Mouse (Mus musculus) testis, adult 2 months (tissue): ENCODE data around the gene Gnb2. TPM values are rescaled to one million over a fixed set of nuclear protein-coding genes. Genes with fewer than 3 reads are reported as not detected.

Source experiments
- H3K27ac ChIP-seq: fragments of 200-500 bp; 2 replicates; pipeline ENCODE4 v1.5.1; 2012; ENCODE audit warnings: low read depth, low read length; ENCODE audit not compliant: control insufficient read depth, insufficient read depth
- H3K27me3 ChIP-seq: fragments of 200-500 bp; 2 replicates; pipeline ENCODE4 v1.6.1; 2012; ENCODE audit warnings: mild to moderate bottlenecking, low read length, moderate library complexity; ENCODE audit not compliant: control insufficient read depth, insufficient read depth
- H3K36me3 ChIP-seq: fragments of 200-500 bp; 2 replicates; pipeline ENCODE4 v1.6.1; 2012; ENCODE audit warnings: mild to moderate bottlenecking, low read length; ENCODE audit not compliant: control insufficient read depth, insufficient read depth
- H3K4me1 ChIP-seq: fragments of 200-500 bp; 2 replicates; pipeline ENCODE4 v1.6.1; 2012; ENCODE audit warnings: low read length; ENCODE audit not compliant: control insufficient read depth, insufficient read depth
- H3K4me3 ChIP-seq: fragments of 200-500 bp; 2 replicates; pipeline ENCODE4 v1.5.1; 2012; ENCODE audit warnings: low read depth, mild to moderate bottlenecking, low read length, moderate library complexity, mixed read lengths; ENCODE audit not compliant: control insufficient read depth
- CTCF ChIP-seq: fragments of 200-500 bp; IDR thresholded peaks from 2 replicates; pipeline ENCODE4 v1.5.1; 2012; ENCODE audit warnings: low read depth, mild to moderate bottlenecking, inconsistent platforms, low read length, moderate library complexity; ENCODE audit not compliant: control insufficient read depth, insufficient read depth, insufficient replicate concordance
- POLR2A ChIP-seq: fragments of 200-500 bp; IDR thresholded peaks from 2 replicates; pipeline ENCODE4 v1.6.1; 2012; ENCODE audit warnings: low read depth, mild to moderate bottlenecking, inconsistent platforms, low read length, moderate library complexity; ENCODE audit not compliant: control insufficient read depth
- polyA plus RNA-seq: library from polyadenylated mRNA; depleted of rRNA; stranded (reverse); fragments of >200 nt; gene quantifications from 2 replicates; pipeline ENCODE4 v1.2.3, GENCODE M21; 2012; rRNA removed

Gene Gnb2
- polyA plus RNA-seq, 1 experiment, result 369 TPM

DNA sequence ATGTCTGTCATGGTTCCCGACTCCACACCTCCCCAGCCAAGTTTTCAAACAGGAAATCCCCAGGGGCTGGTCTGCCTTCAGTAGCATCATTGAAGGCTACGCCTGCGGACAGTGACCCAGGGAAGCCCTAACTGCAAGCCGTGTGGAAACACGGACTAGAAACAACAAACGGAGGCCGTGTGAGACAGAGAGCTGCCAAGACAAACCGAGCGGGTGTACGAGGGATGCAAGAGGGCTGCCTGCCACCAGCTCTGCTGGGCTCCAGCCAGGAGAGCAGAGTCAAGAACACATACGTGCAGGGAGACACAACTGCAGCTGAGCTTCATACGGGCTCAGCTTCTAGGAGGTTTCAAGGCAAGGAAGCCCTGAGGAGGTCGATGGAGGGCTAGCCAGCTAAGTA, 39.5 kb downstream of the Gnb2 start:
- H3K4me1 ChIP-seq, result peaks cover 6% of the 10 kb centered on the region
- no peak overlapping the region for H3K27ac ChIP-seq
- no peaks in the 10 kb centered on the region for H3K27me3 ChIP-seq
- TF ChIP-seq CTCF, result no peak
- no peak for TF ChIP-seq POLR2A
- no peaks in the 10 kb centered on the region for H3K36me3 ChIP-seq
- no peak overlapping the region for H3K4me3 ChIP-seq

DNA sequence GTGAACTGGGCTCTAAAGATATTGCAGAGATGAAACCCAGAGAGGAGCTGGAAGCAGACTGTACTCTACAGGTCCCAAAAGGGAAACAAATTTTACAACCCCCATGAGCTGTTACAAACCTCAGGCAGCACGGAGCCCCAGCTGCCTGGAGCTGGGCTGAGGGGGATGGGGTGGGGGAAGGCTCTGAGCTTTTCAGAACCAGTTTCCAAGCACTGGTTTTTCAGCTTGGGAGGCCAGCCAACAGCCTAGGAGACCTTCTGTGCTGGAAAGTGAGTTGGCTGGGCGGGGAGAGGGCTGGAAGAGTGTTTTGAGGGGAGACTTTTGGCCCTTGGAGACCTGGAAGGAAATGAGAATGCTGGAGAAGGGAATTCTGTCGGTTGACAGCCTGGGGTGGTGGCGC, 41.8 kb downstream of the Gnb2 start:
- peaks cover 6% of the 10 kb centered on the region for H3K4me1 ChIP-seq
- H3K27ac ChIP-seq, result no peak overlapping the region
- TF ChIP-seq CTCF (no peak), POLR2A (no peak)
- H3K4me3 ChIP-seq, result no peak overlapping the region
- H3K36me3 ChIP-seq, result no peaks in the 10 kb centered on the region
- H3K27me3 ChIP-seq, result no peaks in the 10 kb centered on the region

DNA sequence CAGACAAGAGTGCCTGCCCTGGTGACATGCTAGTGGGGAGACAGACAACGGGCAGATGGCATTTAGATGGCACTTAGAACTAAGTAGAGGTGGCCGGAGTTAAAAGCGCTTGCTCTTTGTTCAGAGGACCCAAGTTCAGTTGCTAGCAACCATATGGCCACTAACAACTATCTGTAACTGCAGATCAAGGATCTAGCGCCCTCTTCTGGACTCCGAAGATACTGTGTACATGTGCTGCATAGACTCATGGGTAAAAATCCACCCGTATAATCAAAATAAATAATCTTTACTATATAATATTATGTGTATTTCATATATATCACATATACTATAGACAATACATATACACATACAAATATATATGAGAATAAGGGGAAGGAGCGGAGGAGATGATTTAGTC, 45.7 kb downstream of the Gnb2 start:
- Histone ChIP-seq H3K4me1 (peaks cover 9% of the 10 kb centered on the region), H3K27ac (no peak overlapping the region), H3K36me3 (no peaks in the 10 kb centered on the region), H3K4me3 (no peak overlapping the region), H3K27me3 (no peaks in the 10 kb centered on the region; the same call in 1 of the 2 replicates)
- TF ChIP-seq POLR2A (no peak), CTCF (no peak)

DNA sequence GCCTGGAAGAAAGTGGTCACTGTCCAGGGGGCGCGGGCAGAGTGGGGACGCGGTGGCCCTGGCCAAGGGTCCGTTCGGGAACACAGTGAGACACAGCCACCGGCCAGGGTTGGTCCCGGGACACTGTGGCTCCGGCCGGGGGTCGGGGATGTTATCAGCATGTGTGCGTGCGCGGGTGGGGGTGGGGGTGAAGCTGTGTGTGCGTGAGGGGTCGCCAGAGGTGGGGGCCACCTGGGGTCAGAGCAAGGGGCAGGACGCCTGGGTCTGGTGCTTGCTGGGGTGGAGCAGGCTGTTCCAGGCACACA, 47.5 kb downstream of the Gnb2 start:
- Histone ChIP-seq H3K27me3 (no peaks in the 10 kb centered on the region; the same call in 1 of the 2 replicates), H3K36me3 (no peaks in the 10 kb centered on the region), H3K27ac (no peak overlapping the region), H3K4me1 (peaks cover 9% of the 10 kb centered on the region), H3K4me3 (peak overlapping the region; percentile 9)
- TF ChIP-seq CTCF, result no peak
- TF ChIP-seq POLR2A, result no peak

DNA sequence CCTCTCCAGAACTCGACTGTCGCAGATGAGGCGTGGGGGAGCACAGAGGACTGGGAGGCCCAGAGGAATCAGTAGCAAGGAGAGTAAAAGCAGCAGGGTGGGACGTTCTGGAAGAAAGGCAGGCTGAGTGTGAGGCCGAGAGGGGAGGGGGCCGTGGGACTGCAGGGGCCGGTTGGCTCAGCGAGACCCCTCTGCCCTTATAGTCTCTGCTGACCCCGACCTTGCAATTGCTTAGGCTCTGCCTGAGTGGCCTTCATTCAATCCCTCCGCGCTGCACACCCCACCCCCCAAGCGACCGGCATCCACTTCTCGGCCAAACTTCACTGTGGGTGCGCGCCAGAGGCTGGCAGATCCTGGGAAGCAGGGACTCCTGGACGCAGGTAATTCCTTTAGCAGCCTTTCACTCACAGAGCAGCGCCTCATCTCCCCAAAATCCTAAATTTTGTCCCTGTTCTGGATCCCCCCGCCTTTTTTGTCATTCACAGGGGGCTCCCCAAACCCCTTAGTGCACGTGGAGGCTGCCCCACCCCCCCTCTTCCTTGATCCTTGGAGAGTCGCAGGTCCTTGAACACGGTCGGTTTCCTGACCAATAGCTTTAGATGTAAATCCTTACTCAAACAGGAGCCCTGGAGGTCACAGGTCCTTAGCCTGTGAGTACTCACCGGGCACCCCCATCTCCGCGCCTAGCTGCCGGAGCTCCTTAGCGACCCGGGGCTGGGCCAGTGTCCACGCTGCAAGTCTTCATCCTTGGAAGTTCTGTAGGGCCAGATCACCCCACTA, 48.0 kb downstream of the Gnb2 start:
- H3K27me3 ChIP-seq, result no peaks in the 10 kb centered on the region; the same call in 1 of the 2 replicates
- TF ChIP-seq POLR2A (no peak), CTCF (no peak)
- no peaks in the 10 kb centered on the region for H3K36me3 ChIP-seq
- H3K4me1 ChIP-seq, result peaks cover 9% of the 10 kb centered on the region
- peak overlapping the region; percentile 9 for H3K4me3 ChIP-seq
- H3K27ac ChIP-seq, result no peak overlapping the region

DNA sequence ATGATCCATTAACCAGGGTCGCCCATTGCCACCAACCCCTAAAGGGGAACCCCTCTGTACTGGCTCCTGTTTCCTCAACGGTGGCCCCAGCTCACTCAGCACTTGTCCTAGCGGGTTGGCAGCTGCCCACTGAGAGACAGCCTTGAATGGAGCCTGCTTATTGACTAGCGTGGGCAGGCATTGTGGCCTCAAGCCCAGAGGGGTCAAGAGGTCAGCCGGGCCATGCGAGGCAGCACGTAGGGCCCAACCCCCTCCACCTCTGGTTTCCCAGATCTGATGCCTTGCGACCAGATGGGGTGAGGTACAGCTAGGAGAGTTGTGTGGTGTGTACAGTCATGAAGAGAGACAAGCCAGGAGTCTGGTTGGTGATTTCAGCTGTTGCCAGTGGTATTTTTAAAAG, 51.4 kb downstream of the Gnb2 start:
- no peak overlapping the region for H3K27ac ChIP-seq
- H3K36me3 ChIP-seq, result no peaks in the 10 kb centered on the region
- H3K4me3 ChIP-seq, result no peak overlapping the region
- H3K4me1 ChIP-seq, result peaks cover 3% of the 10 kb centered on the region
- no peak for TF ChIP-seq POLR2A
- no peak for TF ChIP-seq CTCF
- H3K27me3 ChIP-seq, result no peaks in the 10 kb centered on the region; the same call in 1 of the 2 replicates

DNA sequence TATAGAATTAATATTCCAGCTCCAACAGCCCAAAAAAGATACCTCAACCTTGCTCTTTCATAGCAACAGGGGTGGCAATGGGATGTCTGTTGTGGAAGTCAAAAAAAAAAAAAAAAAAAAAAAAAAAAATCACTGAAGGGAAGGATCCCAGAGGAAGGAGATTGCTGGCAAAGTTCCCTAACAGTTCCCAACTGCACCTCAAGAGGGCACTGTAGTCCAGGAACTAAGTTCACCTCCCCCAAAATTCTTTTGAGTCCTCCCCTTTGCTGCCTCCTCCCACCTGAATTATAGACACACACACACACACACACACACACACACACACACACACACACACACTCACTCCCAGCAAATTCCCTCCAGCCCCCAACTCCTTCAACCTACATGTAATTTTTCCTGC, 52.2 kb downstream of the Gnb2 start:
- Histone ChIP-seq H3K27ac (no peak overlapping the region), H3K36me3 (no peaks in the 10 kb centered on the region)
- no peak for TF ChIP-seq POLR2A
- peak; percentile 19; the same call in 1 of the 2 replicates for TF ChIP-seq CTCF

More for the DNA sequence above, 52.2 kb downstream of the Gnb2 start:
- Histone ChIP-seq H3K27me3 (no peaks in the 10 kb centered on the region; the same call in 1 of the 2 replicates), H3K4me1 (peaks cover 3% of the 10 kb centered on the region), H3K4me3 (no peak overlapping the region)

Other genes with a start within 250 kb of the Gnb2 start
- 0.09 and 0.30 TPM in 2 replicates for gene Ache, start 246.0 kb downstream of the Gnb2 start, polyA plus RNA-seq
- 1.6 and 1.7 TPM in 2 replicates for gene Ufsp1, start 238.9 kb downstream of the Gnb2 start, polyA plus RNA-seq
- gene Srrt, start 225.8 kb downstream of the Gnb2 start, polyA plus RNA-seq, result 174 and 178 TPM in 2 replicates
- gene Trip6, start 219.1 kb downstream of the Gnb2 start, polyA plus RNA-seq, result 4.1 and 5.2 TPM in 2 replicates
- gene Slc12a9, start 199.9 kb downstream of the Gnb2 start, polyA plus RNA-seq, result 3.6 and 4.4 TPM in 2 replicates
- 1.8 and 2.7 TPM in 2 replicates for gene Ephb4, start 183.4 kb downstream of the Gnb2 start, polyA plus RNA-seq
- 10.2 and 11.5 TPM in 2 replicates for gene Zan, start 56.4 kb downstream of the Gnb2 start, polyA plus RNA-seq
- gene Pop7, start 31.0 kb downstream of the Gnb2 start, polyA plus RNA-seq, result 10.2 and 12.7 TPM in 2 replicates
- 11.5 and 12.0 TPM in 2 replicates for gene Gigyf1, start 15.0 kb downstream of the Gnb2 start, polyA plus RNA-seq
- gene Epo, start 268 bp downstream of the Gnb2 start, polyA plus RNA-seq, result not detected in 2 replicates
- 0.25 TPM in 2 replicates for gene Actl6b, start 20.0 kb upstream of the Gnb2 start, polyA plus RNA-seq
- gene Tfr2, start 36.3 kb upstream of the Gnb2 start, polyA plus RNA-seq, result 4.5 and 5.2 TPM in 2 replicates
- 43.0 and 45.2 TPM in 2 replicates for gene Mospd3, start 67.5 kb upstream of the Gnb2 start, polyA plus RNA-seq
- 98.5 and 102 TPM in 2 replicates for gene Pcolce, start 80.3 kb upstream of the Gnb2 start, polyA plus RNA-seq
- 175 and 181 TPM in 2 replicates for gene Fbxo24, start 95.5 kb upstream of the Gnb2 start, polyA plus RNA-seq
- 131 and 139 TPM in 2 replicates for gene Lrch4, start 95.6 kb upstream of the Gnb2 start, polyA plus RNA-seq
- 15.0 and 15.6 TPM in 2 replicates for gene Gm20605, start 95.7 kb upstream of the Gnb2 start, polyA plus RNA-seq
- 37.9 and 42.4 TPM in 2 replicates for gene Sap25, start 107.8 kb upstream of the Gnb2 start, polyA plus RNA-seq
- 0.22 and 0.24 TPM in 2 replicates for gene Irs3, start 112.2 kb upstream of the Gnb2 start, polyA plus RNA-seq
- gene Agfg2, start 151.2 kb upstream of the Gnb2 start, polyA plus RNA-seq, result 12.0 and 12.5 TPM in 2 replicates
- 0.97 and 0.98 TPM in 2 replicates for gene Nyap1, start 208.1 kb upstream of the Gnb2 start, polyA plus RNA-seq
- 423 and 435 TPM in 2 replicates for gene Tsc22d4, start 212.2 kb upstream of the Gnb2 start, polyA plus RNA-seq
- 48.3 and 60.4 TPM in 2 replicates for gene Ppp1r35, start 245.3 kb upstream of the Gnb2 start, polyA plus RNA-seq